Mouse (Mus musculus) hematopoietic stem cell, adult 5-6 weeks (primary cell): ENCODE results near the gene Cfi. TPM values are rescaled to one million over a fixed set of nuclear protein-coding genes. Genes with fewer than 3 reads are reported as not detected.
A peak's percentile ranks its signal among the peaks of the same experiment; 100 is the strongest.

Experiments used
- ATAC-seq, 2 experiments: fragments of 125-278 bp in 1 of 2; replicated peaks in 1 of 2; 2 replicates each; pipeline ENCODE4 v1.8.0; 2016 to 2017; ENCODE audit warnings: inconsistent platforms in 2 of 2, mild to moderate bottlenecking in 2 of 2, moderate number of reproducible peaks in 2 of 2, low read depth in 1 of 2, moderate TSS enrichment in 1 of 2; ENCODE audit not compliant: low FRiP score in 2 of 2, poor library complexity in 2 of 2, severe bottlenecking in 2 of 2, insufficient read depth in 1 of 2, low TSS enrichment in 1 of 2
- total RNA-seq: library from RNA; stranded (forward); fragments of 172-1452, 232-1000 nt; gene quantifications from 2 replicates; pipeline ENCODE4 v1.2.3, GENCODE M21; 2017

Gene Cfi
- total RNA-seq, 1 experiment from 2014 or later, result not detected

DNA sequence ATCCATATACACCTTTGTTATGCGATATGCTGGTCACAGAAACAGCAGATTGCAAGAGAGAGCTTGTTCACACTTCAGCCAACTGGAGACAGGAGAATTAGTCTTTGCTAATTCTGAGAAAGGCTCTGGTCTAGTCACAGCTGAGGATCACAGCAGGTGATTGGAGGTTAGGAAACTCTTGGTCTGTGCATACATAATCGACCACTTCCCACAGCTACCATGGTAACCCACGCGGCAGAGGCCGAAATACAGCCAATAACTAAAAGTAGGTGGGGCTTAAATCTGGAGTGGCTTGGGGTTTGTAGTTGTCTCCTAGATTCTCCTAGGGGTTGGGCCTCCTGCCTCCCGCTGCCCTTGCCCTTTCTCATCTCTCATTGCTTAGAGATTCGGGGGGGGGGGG lies 2.3 kb downstream of the Cfi start:
- no peak for ATAC-seq

DNA sequence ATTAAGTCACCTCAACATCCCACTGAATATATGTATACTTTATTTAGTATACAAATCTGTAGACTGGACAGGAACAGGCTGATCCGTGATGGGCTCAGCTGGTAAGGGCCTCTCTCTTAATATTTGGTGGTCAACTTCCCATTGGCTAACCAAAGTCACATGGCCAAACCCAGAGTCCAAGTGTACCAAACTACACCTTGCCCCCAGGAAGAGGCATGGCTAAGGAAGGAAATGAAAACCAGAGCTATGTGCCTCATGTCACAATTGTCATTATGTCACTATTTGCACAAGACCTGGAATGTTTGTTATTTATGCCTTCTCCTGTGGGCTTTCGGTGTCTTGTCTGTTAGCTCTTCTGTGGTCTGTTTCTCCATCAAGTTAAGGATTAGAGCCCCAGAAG lies 10.2 kb downstream of the Cfi start:
- no peak for ATAC-seq

DNA sequence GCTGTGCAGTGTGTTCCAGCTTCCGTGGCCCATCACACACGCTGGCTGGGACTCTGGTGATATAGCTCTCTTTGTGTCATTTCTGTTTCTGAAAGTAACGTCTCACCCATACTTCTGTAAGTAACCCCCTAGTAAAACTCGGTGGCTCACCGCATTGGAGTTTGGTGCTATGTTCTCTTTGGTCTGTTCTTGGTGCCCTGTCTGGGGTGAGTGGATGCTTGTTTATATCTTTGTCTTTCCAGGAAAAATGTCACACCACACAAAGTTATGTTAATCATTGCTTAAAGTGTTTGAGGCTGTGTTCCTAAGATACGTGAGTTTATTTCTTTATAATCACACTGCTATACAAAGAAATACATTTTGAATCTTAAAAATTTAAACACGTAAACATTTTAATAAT lies 11.2 kb downstream of the Cfi start:
- ATAC-seq, result no peak

DNA sequence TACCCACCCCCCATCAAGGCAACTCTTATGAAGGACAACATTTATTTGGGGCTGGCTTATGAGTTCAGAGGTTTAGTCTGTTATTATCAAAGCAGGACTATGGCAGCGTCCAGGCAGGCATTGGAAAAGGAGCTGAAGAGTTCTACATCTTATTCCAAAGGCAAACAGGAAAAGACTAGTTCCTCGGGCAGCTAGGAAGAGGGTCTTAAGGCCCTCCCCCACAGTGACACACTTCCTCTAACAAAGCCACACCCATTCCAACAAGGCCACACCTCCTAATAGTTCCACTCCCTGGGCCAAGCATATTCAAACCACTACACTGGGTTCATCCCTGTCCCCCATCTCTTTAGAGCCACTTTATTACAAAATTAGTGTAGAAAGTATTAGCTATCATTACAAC lies 26.9 kb downstream of the Cfi start:
- ATAC-seq, result no peak

DNA sequence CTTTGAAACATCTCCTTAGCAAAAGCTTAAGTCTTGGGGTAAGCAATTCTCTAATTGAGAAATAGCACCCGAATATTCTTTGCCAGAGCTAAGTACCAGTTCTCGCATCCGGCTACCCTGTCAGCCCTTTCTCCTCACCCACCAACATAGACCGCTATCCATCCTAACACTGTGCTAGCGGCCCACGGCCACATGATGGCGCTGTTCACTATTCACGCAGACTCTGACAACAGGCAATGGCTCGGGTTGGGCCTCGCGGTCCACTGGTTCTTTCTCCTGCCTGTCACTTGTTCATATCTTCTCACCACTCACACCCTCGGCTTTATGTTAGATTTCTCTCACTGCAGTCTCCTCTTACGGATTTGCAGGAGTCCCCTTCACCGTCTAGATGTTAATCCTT lies 28.0 kb downstream of the Cfi start:
- peak; percentile 49 to 62; a peak in 3 of 4 replicates for ATAC-seq

DNA sequence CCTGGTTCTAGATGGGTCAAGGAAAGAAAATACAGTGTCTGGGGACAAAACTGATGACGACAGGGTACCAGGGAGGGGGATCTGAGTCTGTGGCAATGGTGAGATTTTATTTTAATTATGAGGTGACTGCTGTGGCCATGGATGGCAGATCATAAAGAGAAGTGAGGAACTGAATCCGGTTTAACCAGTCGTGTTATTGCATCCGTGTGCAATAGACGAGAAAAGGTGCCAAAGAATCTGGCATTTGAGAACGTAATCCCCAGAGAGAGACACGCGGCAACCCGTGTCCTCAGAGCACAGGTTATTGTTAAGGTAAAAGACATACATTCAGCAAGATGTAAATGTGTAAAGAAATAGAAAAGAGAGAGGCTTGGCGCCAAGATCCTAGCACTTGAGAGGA lies 41.6 kb downstream of the Cfi start:
- no peak for ATAC-seq

DNA sequence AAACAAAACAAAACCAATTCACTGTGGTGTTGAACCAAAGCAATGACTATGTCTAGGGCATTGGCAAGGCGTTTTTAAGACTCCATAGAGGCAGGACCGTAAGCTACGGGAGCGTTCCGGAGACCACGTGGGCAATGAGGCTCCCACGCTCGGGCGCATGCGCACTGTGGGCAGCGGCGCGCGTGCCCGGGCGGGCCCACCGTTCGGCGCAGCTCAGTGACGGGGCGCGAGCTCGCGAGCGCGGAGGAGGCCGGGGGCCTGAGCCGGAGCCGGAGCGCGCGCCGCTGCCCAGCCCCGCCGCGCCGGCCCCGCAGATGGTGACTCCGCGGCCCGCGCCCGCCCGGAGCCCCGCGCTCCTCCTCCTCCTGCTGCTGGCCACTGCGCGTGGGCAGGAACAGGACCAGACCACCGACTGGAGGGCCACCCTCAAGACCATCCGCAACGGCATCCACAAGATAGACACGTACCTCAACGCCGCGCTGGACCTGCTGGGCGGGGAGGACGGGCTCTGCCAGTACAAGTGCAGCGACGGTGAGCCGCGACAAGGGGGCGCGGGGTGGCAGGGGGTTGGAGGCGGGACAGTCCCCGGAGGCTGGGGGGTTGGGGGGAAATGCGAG lies 42.8 kb downstream of the Cfi start, which contains the start of gene Pla2g12a:
Gene Pla2g12a (plus strand): TSS at position 202 of the 617 bp plus-strand sequence.
- peak; percentile 71 to 76 for ATAC-seq

DNA sequence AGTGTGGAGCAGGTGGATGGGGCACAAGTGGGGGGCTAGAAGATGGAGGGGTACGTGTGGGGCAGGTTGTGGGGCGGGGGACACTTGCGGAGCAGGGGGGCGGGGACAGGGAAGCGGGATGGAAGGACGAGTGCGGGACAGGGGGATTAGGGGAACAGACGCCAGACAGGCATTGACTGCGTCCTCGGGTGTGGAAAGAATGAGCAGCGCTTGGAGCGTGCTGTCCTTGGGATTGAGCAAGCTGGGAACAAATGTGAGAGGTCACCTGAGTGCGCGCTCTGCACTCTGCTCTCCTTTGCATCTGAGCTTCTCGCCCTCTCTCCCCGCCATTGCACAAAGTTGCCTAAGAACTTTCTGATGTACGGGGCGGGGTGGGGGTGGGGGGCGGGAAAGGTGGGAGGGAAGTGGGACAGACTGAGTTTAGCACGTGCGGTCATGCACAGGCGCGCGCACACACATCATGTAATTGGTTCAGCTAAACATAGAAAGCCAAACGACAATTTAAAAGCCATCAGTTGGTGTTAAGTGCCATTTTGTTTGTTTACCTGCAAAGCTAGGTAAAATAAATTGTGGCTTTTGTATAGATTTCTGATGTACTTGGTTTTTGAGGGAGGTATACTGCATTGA lies 43.6 kb downstream of the Cfi start:
- ATAC-seq, result peak; percentile 15 to 16; a peak in 1 of 4 replicates

DNA sequence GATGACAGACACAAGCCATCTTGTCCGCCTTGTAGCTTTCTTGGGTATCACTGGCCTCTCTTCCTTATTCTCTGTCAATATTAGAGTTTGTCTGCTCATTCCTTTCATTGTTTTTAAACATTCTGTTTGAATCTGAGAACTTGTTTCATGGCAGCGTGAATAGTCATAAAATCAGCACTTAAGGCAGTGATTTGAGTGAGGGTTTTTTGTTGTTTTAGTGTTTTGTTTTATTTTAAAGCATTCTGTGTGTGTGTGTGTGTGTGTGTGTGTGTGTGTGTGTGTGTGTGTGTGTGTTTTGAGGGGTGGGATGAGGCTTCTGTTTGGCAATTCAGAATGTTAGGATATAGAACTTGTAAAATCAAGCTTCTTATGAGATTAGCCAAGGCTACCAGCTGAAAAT lies 44.2 kb downstream of the Cfi start:
- no peak for ATAC-seq

DNA sequence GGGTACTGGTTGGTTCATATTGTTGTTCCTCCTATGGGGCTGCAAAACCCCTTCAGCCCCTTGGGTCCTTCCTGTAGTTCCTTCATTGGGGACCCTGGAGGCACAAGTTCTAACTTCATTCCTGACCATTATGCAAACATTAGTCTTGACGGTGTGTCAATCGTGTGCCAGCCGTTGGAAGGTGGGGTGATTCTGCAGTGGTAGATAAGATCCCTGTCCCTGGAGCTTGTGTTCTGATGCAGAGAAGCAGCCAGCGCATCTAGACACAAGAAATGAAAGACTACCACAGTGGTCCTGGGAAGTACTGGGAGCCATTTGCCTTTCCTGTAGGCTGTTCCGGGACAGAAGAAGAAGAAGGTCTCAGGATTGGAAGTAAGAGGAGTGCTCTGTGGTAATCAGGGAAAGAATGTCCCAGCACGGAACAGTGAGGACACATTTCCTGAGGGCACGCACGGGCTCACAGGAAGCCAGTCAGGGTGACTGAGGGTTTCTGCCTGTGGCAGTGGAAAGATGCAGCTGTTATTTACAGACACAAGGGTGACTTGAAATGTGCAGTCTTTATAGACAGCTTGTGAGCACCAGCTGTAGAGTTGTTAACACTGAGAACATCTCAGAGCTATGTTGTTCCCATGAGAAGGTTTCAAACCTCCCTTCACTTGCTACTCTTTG lies 45.4 kb downstream of the Cfi start:
- ATAC-seq, result 0 out of 4 replicates have a peak, but pooled peaks have one; percentile 1 to 6

DNA sequence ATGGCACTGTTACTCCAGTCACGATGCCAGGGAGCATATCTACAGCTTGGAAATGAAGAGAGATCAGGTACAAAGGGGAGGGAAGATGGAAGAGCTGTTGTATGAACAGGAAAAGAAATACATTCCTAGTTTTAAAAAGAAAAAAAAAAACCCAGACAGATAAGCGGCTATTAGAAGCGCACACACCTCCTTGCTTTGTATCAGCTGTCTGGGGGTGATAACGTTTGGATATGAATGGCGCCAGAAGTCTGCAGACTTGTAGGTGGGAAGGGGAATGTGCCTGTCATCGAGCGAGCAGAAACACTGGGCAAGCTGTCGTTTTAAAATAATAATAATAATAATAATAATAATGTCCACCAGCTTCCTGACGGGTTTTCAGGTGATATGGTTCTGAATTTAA lies 49.9 kb downstream of the Cfi start:
- no peak for ATAC-seq

DNA sequence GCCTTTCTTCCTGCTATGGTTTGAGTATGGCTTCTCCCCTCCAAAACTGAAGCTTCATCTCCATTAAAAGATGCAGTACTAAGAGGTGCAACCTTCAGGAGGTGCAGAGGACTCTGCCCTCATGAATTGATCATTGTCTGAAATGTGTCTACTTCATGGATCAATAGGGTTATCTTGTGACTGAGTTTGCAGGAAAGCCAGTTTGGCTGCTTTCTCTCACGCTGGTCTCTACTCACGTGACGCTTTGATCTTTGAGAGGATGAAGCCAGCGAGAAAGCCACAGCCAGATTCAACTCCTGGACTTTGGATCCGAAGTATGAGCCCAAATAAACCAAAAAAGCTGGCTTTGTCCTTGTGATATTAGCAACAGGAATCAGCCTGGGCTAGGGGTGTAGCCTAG lies 50.7 kb downstream of the Cfi start:
- no peak for ATAC-seq

DNA sequence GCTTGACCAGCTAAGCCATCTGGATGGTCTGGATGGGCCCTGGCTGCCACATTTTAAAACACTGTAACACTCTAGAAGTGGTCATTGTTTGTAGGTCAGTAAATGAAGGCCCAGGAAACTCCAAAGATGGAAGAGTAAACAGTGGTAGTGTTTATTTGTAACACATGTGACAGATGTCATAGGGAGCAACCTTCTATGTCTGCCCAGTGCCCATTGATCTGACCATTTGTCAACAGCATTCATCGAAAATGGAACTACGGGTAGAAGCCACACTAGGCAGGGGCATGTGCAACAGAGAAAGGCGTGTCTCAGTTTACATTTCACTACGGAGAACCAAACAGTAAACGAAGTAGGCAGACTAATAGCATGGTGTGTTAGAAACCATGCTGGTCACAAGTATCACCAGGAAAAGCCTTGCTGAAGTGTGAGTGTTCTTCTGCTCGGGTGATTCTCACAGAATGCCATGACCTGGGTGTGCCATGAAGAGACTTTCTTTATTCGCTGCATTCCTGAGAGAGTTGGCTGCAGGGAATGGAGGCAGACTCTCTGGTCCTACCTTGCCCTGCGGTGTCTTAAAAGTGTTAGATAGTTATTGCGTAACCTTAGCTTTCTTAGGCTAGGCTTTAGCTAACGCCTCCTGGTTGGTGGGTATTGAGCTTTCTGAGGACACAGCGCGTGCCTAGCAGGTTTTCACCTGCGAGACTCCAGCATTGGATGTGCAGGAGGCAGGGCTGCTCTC lies 52.3 kb downstream of the Cfi start:
- no peak for ATAC-seq

DNA sequence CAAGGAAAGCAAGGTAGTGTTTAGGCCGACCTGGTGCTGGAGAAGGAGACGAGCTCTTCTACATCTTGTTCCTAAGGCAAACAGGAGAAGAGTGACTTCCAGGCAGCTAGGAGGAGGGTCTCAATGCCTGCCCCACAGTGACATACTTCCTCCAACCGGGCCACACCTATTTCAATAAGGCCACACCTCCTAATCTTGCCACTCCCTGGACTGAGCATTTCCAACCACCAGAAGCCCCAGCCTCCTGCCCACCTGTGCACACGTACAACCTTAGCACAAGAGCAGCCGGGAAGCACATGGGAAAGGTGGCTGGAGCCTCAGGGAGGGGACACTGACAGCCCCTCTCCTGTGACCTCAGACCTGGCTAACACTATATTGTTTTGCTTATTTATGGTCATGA lies 56.3 kb downstream of the Cfi start:
- ATAC-seq, result no peak

DNA sequence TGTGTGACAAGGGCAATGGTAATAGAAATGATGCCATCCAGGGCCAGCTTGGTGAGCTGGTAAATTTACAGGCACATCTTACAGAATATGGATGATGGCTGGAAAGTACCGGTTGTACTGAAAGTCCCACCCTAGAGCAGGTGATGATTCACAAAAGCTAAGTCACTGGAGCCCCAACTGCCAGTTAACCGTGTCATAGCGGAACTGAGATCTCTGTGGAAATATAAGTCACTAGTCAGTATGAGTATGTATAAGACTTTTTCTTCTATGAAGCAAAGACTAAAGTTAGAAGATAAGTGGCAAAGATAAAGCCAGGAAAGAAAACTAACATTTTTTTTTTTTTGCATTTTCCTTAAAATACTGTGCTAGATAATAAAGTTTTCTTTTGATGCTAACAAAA lies 57.5 kb downstream of the Cfi start:
- ATAC-seq, result no peak

DNA sequence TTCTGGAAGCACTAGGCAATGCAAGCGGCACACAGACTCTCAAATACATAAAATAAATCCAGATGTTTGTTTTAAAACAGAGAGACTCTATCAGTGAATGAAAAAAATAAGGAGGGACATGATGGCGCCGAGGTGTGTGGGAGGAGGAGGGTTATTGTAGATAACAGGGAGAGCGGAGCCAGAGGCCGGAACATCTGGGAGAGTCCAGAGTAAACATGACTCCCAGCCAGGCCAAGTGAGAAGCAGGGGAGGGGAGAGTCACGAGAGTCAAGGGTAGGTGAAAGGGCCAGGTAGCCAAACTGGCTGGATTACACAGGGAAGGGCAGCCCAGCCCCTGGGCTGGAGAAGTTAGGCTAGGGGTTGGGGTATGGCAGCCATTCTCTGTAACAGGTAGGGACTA lies 60.9 kb downstream of the Cfi start:
- ATAC-seq, result no peak

DNA sequence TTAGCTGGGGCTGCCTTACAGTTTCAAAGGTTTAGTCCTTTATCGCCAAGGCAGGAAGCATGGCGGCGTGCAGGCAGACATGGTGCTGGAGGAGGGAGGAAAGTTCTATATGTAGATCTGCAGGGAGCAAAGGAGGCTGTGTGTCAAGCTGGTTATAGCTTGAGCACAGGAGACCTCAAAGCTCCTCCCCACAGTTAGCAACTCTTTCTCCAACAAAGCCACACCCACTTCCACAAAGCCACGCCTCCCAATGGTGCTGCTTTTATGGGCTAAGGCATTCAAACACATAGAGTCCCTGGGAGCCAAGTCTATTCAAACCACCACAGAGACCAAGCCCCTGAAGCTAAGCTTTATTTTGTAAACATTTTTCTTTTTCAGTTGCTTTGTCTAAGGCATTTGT lies 63.2 kb downstream of the Cfi start:
- ATAC-seq, result no peak

DNA sequence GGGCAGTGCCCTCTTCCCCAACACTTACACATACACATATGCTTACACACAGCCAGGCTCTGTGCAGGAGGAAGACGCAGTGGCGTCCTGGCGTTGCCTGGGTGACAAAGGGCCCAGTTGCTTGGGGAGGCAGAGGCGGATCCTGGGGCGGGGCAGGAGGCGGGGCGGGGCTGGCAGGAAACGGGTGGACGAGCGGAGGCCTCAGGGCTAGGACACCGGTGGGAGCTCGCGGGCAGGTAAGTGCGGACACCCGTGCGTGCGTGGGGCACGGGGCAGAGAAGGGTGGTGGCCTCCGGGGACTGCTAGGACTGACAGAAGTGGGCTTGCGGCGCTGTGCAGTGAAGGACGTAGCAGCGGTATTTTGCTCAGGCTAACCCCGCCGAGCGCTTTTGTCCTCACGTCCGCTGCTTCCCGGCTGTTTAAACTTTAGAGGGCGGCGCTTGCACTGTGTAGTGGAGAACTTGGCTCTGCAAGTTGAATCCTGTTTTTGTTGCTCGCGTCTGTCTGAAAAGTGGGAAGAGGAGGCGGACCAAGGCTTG lies 65.7 kb downstream of the Cfi start, which contains the start of gene Casp6:
Gene Casp6 (plus strand): TSS at position 155 of the 539 bp plus-strand sequence.
- ATAC-seq, result peak; percentile 89 to 90
